Mouse (Mus musculus): ENCODE results near the gene Lilr4b. TPM values are rescaled to one million over a fixed set of nuclear protein-coding genes. Genes with fewer than 3 reads are reported as not detected.

The Lilr4b gene
- polyA plus RNA-seq, 1 experiment from 2014 or later: 1.7 TPM

DNA sequence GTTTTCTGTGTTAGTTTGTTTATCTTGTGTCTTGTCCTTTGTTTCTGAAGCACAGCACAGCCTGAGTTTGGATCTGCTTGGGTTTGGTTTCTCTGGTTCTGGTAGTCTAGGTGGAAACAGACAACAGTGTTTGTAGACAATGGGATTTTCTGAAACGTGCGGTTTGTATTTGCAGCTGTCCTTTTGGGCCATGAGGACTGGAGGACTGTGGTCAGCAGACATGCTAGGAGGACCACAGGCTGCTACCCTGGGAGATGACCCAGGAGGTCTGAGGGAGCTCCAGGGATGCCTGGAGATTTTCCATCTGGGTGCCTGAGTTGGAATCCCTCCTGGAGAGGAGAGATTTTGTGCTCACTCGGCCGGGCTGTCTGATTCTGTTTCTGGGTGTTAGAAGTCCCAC, 46.2 kb downstream of the Lilr4b start:
- 53% methylated on average over 4 of the region's 4 CpGs for WGBS
- no peak for ATAC-seq (ENCODE audit: borderline replicate concordance, extremely low read depth, low FRiP score, low TSS enrichment)
- Histone ChIP-seq H3K4me3 (no peak overlapping the region), H3K9me3 (no peaks in the 10 kb centered on the region), H3K4me2 (no peak overlapping the region), H3K36me3 (no peaks in the 10 kb centered on the region), H3K27ac (no peak overlapping the region), H3K9ac (no peak overlapping the region), H3K27me3 (no peaks in the 10 kb centered on the region), H3K4me1 (no peaks in the 10 kb centered on the region)

DNA sequence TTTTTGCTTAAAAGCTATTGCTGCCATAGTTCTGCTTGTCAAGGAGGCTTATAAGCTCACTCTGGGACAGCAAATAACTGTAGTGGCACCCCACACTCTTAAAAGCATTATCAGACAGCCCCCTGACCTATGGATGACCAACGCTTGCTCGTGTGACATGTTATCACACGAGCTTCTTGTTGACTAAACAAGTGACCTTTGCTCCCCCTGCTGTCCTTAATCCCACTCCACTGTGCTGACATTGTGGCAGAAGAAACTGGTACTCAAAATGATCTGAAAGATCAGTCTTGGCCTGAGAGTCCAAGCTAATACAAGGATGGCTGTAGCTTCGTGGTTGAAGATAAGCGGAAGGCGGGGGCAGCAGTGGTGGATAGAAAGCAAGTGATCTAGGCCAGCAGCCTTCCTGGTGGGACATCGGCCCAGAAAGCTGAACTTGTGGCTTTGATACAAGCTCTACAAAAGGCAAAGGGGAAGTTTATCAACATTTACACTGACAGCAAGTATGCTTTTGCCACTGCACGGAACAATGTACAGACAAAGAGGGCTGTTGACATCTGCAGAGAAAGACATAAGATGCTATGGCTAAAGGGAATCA, 48.5 kb downstream of the Lilr4b start:
- no peak overlapping the region for H3K27ac ChIP-seq
- H3K27me3 ChIP-seq: no peaks in the 10 kb centered on the region
- ATAC-seq (ENCODE audit: borderline replicate concordance, extremely low read depth, low FRiP score, low TSS enrichment): no peak
- H3K4me1 ChIP-seq: no peaks in the 10 kb centered on the region
- no peaks in the 10 kb centered on the region for H3K9me3 ChIP-seq
- H3K4me3 ChIP-seq: no peak overlapping the region
- WGBS: 37% methylated on average over 8 of the region's 8 CpGs
- no peak overlapping the region for H3K4me2 ChIP-seq
- no peak overlapping the region for H3K9ac ChIP-seq
- no peaks in the 10 kb centered on the region for H3K36me3 ChIP-seq

DNA sequence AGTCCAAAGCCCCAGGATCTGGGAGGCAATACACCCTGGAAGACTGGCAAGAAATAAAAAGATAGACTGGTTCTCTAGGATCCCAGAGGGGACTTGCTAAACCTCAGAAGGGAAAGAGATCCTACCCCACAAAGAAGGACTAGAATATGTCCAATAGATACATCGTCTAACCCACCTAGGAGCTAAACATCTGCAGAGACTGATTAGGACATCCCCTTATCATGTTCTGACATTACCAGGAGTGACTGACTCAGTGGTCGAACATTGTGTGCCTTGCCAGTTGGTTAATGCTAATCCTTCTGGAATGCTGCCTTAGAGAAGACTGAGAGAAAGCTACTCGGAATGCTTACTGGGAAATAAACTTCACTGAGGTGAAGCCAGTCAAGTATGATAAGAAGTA, 49.1 kb downstream of the Lilr4b start:
- Histone ChIP-seq H3K4me2 (no peak overlapping the region), H3K4me1 (no peaks in the 10 kb centered on the region), H3K9me3 (no peaks in the 10 kb centered on the region), H3K27me3 (no peaks in the 10 kb centered on the region), H3K27ac (no peak overlapping the region), H3K9ac (no peak overlapping the region), H3K36me3 (no peaks in the 10 kb centered on the region), H3K4me3 (no peak overlapping the region)
- 54% methylated on average over 3 of the region's 3 CpGs for WGBS
- no peak for ATAC-seq (ENCODE audit: borderline replicate concordance, extremely low read depth, low FRiP score, low TSS enrichment)

DNA sequence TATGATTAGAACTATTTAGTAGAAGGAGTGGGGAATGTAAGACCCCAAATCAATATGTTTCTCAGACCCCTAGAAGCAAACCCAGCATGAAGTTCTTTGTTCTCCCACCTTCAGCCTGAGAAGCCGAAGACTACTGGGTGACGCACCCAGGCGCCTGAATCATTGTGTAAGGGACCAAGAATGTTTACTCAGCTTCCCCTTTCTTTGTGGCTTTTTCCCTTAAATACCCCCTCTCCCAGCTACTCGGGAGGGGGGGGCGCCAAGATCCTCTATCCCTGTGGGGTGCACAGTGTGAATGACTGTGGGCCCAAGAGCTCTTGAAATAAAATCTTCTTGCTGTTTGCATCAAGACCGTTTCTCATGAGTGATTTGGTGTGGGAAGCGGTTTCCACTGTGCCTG, 50.4 kb downstream of the Lilr4b start:
- H3K4me2 ChIP-seq: no peak overlapping the region
- H3K9ac ChIP-seq: no peak overlapping the region
- H3K27me3 ChIP-seq: no peaks in the 10 kb centered on the region
- no peaks in the 10 kb centered on the region for H3K9me3 ChIP-seq
- WGBS: 74% methylated on average over 7 of the region's 7 CpGs
- ATAC-seq (ENCODE audit: borderline replicate concordance, extremely low read depth, low FRiP score, low TSS enrichment): no peak
- no peak overlapping the region for H3K4me3 ChIP-seq
- H3K4me1 ChIP-seq: no peaks in the 10 kb centered on the region
- H3K36me3 ChIP-seq: no peaks in the 10 kb centered on the region
- H3K27ac ChIP-seq: no peak overlapping the region

Other genes starting within 250 kb of the Lilr4b start
- 1.0 and 1.6 TPM in 2 replicates for gene Gm49339, start within 50 bp of the Lilr4b start, polyA plus RNA-seq (2015; fragmentation: Nextera tagmentation; extraction: Ambion mirVana)
- gene Lilrb4a, start 10.3 kb downstream of the Lilr4b start, polyA plus RNA-seq (2015; fragmentation: Nextera tagmentation; extraction: Ambion mirVana): 6.6 and 6.7 TPM in 2 replicates
- 49.9 and 53.3 TPM in 2 replicates for gene Fam162b, start 109.9 kb downstream of the Lilr4b start, polyA plus RNA-seq (2015; fragmentation: Nextera tagmentation; extraction: Ambion mirVana)
- 2.0 and 2.3 TPM in 2 replicates for gene Gprc6a, start 150.8 kb downstream of the Lilr4b start, polyA plus RNA-seq (2015; fragmentation: Nextera tagmentation; extraction: Ambion mirVana)
- gene Rfx6, start 197.1 kb downstream of the Lilr4b start, polyA plus RNA-seq (2015; fragmentation: Nextera tagmentation; extraction: Ambion mirVana): not detected in 2 replicates

Data from lung, embryonic 15.5 days (tissue).